Mouse (Mus musculus) liver, embryonic 12.5 days (tissue): ENCODE data around the gene Krt39. TPM values are rescaled to one million over a fixed set of nuclear protein-coding genes. Genes with fewer than 3 reads are reported as not detected.

Experiments
- ATAC-seq: fragments of 200-750 bp; cut with Nextera tagmentation; 2 replicates; pipeline ENCODE4 v1.8.0; 2017; ENCODE audit warnings: moderate number of reproducible peaks, mild to moderate bottlenecking, moderate library complexity
- H3K27ac ChIP-seq: fragments of 300-500 bp; sonication (generic); 2 replicates; pipeline ENCODE4 v1.5.1; 2016; ENCODE audit warnings: mild to moderate bottlenecking
- H3K27me3 ChIP-seq: fragments of 300-500 bp; sonication (generic); replicated peaks from 2 replicates; pipeline ENCODE4 v1.6.1; 2016; ENCODE audit warnings: mild to moderate bottlenecking, moderate library complexity
- H3K36me3 ChIP-seq: fragments of 300-500 bp; sonication (generic); 2 replicates; pipeline ENCODE4 v1.6.1; 2016; ENCODE audit warnings: mild to moderate bottlenecking, moderate library complexity
- H3K4me1 ChIP-seq: fragments of 300-500 bp; sonication (generic); 2 replicates; pipeline ENCODE4 v1.6.1; 2016
- H3K4me2 ChIP-seq: fragments of 300-500 bp; sonication (generic); 2 replicates; pipeline ENCODE4 v1.6.1; 2016; ENCODE audit warnings: mild to moderate bottlenecking, moderate library complexity
- H3K4me3 ChIP-seq: fragments of 300-500 bp; sonication (generic); 2 replicates; pipeline ENCODE4 v1.5.1; 2016; ENCODE audit warnings: mild to moderate bottlenecking, moderate library complexity
- H3K9ac ChIP-seq: fragments of 300-500 bp; sonication (generic); 2 replicates; pipeline ENCODE4 v1.6.1; 2016; ENCODE audit warnings: mild to moderate bottlenecking, moderate library complexity
- H3K9me3 ChIP-seq: fragments of 300-500 bp; sonication (generic); replicated peaks from 2 replicates; pipeline ENCODE4 v1.6.1; 2016; ENCODE audit warnings: mild to moderate bottlenecking, moderate library complexity
- WGBS: fragments of 180-500 bp; shearing (Covaris S2); methylation state at CpG from one replicate; pipeline ENCODE4 v1.1.7; 2016; ENCODE audit not compliant: insufficient replicate concordance; 5-methylcytosine and 5-hydroxymethylcytosine counted together
- polyA plus RNA-seq: library from polyadenylated mRNA; unstranded; fragments of >200 nt; fragmentation: Nextera tagmentation; extraction: Ambion mirVana; gene quantifications from 2 replicates; pipeline ENCODE4 v1.2.1, GENCODE M21; 2016

Krt39 gene
- polyA plus RNA-seq, 1 experiment from 2014 or later = not detected

DNA sequence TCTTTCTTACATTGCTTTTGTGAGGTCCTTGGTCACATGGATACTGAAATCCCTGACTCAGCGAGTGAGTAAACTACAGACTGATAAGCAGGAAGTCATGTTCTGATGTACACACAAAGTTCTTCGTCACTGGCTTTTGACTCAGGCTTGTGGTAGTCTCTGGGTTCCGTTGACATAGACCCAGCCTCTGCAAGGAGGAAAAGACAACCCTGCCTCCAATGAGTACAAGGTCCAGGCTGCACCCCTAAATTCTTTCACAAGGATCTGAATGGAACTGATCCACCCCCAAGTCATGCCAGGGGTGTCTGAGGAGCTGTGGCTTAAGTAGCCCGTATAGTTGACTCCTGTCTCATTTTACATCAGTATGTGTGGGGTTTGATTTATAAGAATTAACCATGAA, 24.7 kb downstream of the Krt39 start:
- H3K9ac ChIP-seq = no peak overlapping the region
- H3K4me3 ChIP-seq = no peak overlapping the region
- H3K36me3 ChIP-seq = no peaks in the 10 kb centered on the region
- no peaks in the 10 kb centered on the region for H3K27me3 ChIP-seq
- WGBS = 63% methylated on average over 4 of the region's 4 CpGs
- no peak for ATAC-seq
- H3K27ac ChIP-seq = no peak overlapping the region
- no peaks in the 10 kb centered on the region for H3K4me1 ChIP-seq
- no peaks in the 10 kb centered on the region for H3K9me3 ChIP-seq
- H3K4me2 ChIP-seq = no peak overlapping the region

DNA sequence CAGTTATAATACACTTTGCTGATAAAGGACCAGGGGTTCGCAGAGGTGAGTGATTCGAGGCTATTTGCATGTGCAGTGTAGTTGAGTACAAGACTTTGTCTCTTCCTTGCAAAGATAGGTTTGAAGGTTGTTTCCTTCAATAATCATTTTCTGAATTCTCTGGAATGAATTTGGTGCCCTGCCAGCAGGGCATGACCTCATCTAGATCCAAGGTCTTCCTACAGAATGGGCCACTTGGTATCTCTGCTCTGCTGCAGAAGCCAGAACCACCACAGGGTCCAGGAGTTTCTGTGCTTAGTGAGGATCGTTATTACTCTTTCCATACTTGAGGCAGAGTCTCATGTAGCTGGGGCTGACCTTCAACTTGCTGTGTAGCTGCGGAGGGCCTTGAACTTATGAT, 26.4 kb downstream of the Krt39 start:
- H3K27ac ChIP-seq = no peak overlapping the region
- H3K9ac ChIP-seq = no peak overlapping the region
- H3K36me3 ChIP-seq = no peaks in the 10 kb centered on the region
- H3K4me2 ChIP-seq = no peak overlapping the region
- H3K27me3 ChIP-seq = no peaks in the 10 kb centered on the region
- no peak for ATAC-seq
- no peak overlapping the region for H3K4me3 ChIP-seq
- 52% methylated on average over 4 of the region's 4 CpGs for WGBS
- H3K4me1 ChIP-seq = no peaks in the 10 kb centered on the region
- H3K9me3 ChIP-seq = no peaks in the 10 kb centered on the region

DNA sequence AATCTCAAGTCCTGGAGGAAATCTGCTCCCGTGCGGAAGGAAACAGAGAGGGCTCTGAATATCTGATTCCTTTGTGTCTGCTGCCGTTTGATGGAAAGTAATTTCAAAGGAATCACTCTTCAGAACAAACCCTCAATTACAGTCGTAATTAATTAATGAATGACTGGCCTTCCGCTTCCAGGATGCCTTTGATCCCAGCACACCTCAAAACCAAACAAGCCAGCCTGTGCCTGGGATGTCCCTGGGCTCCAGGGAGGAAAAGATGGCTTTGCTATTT, 27.6 kb downstream of the Krt39 start:
- Histone ChIP-seq H3K4me2 (no peak overlapping the region), H3K9ac (no peak overlapping the region), H3K36me3 (no peaks in the 10 kb centered on the region), H3K4me1 (no peaks in the 10 kb centered on the region), H3K4me3 (no peak overlapping the region), H3K27ac (no peak overlapping the region), H3K27me3 (no peaks in the 10 kb centered on the region), H3K9me3 (no peaks in the 10 kb centered on the region)
- no peak for ATAC-seq
- WGBS = 54% methylated on average over 5 of the region's 5 CpGs

DNA sequence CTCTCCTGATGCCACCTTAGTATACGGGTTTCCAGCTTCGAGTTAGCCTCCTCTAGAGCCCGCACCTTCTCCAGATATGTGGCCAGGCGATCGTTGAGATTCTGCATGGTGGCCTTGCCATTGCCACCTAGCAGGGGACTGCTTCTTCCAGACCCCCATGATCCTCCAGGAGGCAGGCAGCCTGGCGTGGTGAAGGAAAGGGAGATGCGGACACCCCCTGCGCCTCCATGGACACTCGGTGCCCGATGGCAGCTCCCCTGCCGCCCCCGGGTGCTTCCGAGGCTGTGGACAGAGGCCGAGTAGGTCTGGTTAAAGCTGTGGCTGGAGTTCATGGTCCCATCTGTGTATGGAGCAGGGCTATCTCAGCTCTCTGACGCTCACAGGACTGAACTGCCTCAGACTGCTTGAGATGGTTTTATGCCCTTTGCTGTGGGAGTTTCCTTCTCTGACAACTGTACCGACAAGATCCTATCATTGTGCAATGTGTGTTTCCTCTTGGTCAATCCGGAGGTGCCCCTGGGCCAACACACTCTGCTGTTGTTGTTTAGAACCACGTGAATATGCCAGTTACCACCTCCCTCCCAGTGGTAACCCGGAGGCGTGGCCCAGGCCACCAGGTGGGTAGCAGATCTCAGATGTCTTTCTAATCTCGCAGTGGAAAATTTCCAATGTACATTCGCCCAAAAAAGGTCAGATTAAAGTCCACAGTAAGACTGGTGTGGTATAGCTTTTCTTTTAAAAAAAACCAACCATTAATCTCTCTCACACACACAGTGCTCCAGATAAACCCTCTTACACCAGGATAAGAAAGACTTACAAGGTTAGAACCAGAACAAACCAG, 28.2 kb downstream of the Krt39 start, which contains the start of gene Krt23:
Gene Krt23 (minus strand): TSS at position 405 of the 841 bp plus-strand sequence.
- no peak for ATAC-seq
- H3K4me1 ChIP-seq = no peaks in the 10 kb centered on the region
- no peak within 1 kb of the TSS for H3K4me3 ChIP-seq
- H3K27me3 ChIP-seq = no peaks in the 10 kb centered on the region
- H3K9ac ChIP-seq = no peak within 1 kb of the TSS
- 66% methylated on average over 22 of the region's 22 CpGs for WGBS
- no peak within 1 kb of the TSS for H3K4me2 ChIP-seq
- no peaks in the 10 kb centered on the region for H3K9me3 ChIP-seq
- H3K36me3 ChIP-seq = no peaks in the 10 kb centered on the region
- no peak within 1 kb of the TSS for H3K27ac ChIP-seq

DNA sequence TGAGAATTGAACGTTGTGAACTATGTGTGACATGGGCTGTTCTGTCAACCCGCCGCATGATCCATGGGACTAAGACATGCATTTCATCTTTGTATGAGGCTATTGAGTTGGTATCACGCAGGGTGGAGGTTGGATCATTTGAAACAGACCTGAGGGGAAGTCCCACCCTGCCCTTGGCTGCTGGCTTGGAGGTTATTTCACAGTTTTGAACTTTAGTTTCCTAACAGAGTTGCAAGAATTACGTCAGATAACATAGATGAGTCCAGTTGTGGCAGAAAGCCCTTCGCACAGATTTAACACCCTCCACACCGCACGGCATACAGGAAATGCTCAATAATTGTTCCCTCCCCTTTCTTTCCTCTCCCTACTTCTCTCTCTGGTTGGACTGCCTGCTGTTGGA, 30.1 kb downstream of the Krt39 start:
- no peak for ATAC-seq
- no peaks in the 10 kb centered on the region for H3K36me3 ChIP-seq
- no peak overlapping the region for H3K27ac ChIP-seq
- H3K4me1 ChIP-seq = no peaks in the 10 kb centered on the region
- no peak overlapping the region for H3K4me3 ChIP-seq
- H3K4me2 ChIP-seq = no peak overlapping the region
- no peaks in the 10 kb centered on the region for H3K27me3 ChIP-seq
- WGBS = 70% methylated on average over 8 of the region's 8 CpGs
- H3K9ac ChIP-seq = no peak overlapping the region
- H3K9me3 ChIP-seq = no peaks in the 10 kb centered on the region

DNA sequence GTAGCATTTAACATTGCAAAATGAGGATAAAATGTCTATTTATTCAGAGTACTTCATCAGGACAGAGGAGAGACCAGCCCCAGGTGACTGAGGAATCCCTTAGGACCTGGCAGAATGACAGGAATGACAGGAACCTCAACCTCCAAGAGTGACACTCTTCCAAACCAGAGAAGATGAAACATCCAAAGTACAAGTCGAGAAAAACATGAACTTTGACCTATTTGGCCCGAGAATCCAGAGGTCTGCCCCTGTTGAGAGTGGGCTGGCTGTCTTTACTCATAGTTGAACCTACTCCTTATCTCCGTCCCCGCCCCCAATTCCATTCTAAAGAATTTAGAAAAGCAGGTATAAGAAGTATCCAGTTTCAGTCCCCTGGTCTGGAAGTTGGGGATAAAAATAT, 30.5 kb downstream of the Krt39 start:
- Histone ChIP-seq H3K4me3 (no peak overlapping the region), H3K27me3 (no peaks in the 10 kb centered on the region), H3K4me1 (no peaks in the 10 kb centered on the region), H3K36me3 (no peaks in the 10 kb centered on the region), H3K4me2 (no peak overlapping the region), H3K9ac (no peak overlapping the region), H3K27ac (no peak overlapping the region), H3K9me3 (no peaks in the 10 kb centered on the region)
- WGBS = 54% methylated on average over 4 of the region's 4 CpGs
- ATAC-seq = no peak

DNA sequence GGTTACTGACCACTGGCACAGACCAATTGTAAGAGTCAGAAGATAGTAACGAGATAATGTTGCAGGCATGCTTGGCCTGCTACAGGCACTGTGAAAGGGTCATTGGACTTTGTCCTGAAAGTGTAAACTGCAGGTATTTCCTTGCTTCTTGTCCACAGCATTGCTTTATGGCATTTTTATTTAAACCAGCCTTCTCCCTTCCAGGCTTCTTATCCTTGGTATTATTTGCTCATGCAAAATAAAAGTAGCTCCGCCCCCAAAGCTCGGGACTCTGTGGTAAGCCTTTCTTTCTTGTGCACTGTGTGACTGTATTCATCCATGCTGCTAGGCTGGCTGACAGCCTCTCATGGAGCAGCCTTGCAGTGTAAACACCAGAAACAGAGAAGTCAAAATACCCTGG, 31.9 kb downstream of the Krt39 start:
- ATAC-seq = no peak
- Histone ChIP-seq H3K4me3 (no peak overlapping the region), H3K4me2 (no peak overlapping the region), H3K27me3 (no peaks in the 10 kb centered on the region), H3K36me3 (no peaks in the 10 kb centered on the region), H3K9me3 (no peaks in the 10 kb centered on the region), H3K4me1 (no peaks in the 10 kb centered on the region), H3K9ac (no peak overlapping the region), H3K27ac (no peak overlapping the region)
- 57% methylated on average over 3 of the region's 3 CpGs for WGBS

DNA sequence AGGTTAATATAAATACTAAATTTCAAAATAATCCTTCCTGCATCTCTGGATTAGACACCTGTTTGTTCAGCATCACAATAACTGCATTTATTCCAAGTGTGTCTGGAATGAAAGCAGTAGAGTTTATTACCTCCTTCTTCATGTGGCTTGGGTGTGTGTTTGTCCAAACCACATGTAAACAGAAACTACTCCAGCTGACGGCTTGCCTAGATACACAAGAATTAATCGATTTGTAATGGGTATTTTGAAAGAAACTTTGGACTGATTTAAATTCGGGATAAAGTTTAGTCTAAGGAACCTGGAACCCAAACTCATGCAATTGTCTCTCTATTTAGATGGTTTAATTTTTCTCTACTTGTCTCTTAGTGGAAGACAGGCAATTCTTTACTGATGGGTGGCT, 46.2 kb downstream of the Krt39 start:
- WGBS = 61% methylated on average over 3 of the region's 3 CpGs
- no peak overlapping the region for H3K27ac ChIP-seq
- H3K9ac ChIP-seq = no peak overlapping the region
- H3K9me3 ChIP-seq = no peaks in the 10 kb centered on the region
- H3K36me3 ChIP-seq = no peaks in the 10 kb centered on the region
- no peak overlapping the region for H3K4me2 ChIP-seq
- H3K4me1 ChIP-seq = no peaks in the 10 kb centered on the region
- ATAC-seq = no peak
- H3K4me3 ChIP-seq = no peak overlapping the region
- H3K27me3 ChIP-seq = no peaks in the 10 kb centered on the region

DNA sequence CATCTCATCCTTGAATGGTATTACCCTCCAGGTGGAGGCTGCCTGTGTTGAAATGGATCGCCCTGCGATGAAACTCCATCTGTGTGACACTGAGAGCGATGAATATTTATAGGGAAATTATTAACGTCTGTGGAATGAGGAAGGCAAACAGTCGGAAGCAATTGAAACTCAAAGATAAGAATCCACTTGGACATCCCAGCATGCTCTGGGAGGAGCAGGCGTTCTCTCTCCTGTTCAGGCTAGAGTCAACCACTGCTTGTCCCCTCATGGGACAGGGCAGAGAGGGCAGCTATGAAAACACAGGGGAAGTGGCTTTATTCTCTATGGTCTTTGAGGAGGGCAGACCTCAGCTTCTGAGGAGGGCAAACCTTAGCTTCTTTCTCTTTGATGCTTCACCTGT, 47.7 kb downstream of the Krt39 start:
- Histone ChIP-seq H3K27ac (no peak overlapping the region), H3K36me3 (no peaks in the 10 kb centered on the region), H3K9ac (no peak overlapping the region), H3K4me3 (no peak overlapping the region), H3K27me3 (no peaks in the 10 kb centered on the region), H3K4me1 (no peaks in the 10 kb centered on the region), H3K9me3 (no peaks in the 10 kb centered on the region), H3K4me2 (no peak overlapping the region)
- no peak for ATAC-seq
- WGBS = 65% methylated on average over 6 of the region's 6 CpGs

DNA sequence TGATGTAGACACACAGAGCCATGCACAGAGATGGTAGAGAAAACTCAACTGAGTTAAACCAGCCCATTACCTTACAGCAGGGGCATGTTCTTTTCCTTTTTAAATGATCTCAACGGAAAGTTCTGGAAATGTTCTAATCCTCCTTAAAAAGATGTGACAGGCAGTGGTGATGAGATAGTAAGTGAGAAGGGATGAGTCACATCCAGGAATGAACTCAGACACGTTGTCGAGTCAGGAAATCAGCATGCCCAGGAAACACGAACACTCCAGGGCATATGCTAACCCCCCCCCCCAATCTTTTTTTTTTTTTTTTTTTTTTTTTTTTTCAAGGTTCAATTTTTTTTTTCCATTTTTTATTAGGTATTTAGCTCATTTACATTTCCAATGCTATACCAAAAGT, 48.7 kb downstream of the Krt39 start:
- H3K36me3 ChIP-seq = no peaks in the 10 kb centered on the region
- H3K9ac ChIP-seq = no peak overlapping the region
- WGBS = 55% methylated on average over 4 of the region's 4 CpGs
- no peaks in the 10 kb centered on the region for H3K9me3 ChIP-seq
- ATAC-seq = no peak
- no peaks in the 10 kb centered on the region for H3K4me1 ChIP-seq
- H3K4me3 ChIP-seq = no peak overlapping the region
- no peak overlapping the region for H3K4me2 ChIP-seq
- H3K27me3 ChIP-seq = no peaks in the 10 kb centered on the region
- H3K27ac ChIP-seq = no peak overlapping the region

DNA sequence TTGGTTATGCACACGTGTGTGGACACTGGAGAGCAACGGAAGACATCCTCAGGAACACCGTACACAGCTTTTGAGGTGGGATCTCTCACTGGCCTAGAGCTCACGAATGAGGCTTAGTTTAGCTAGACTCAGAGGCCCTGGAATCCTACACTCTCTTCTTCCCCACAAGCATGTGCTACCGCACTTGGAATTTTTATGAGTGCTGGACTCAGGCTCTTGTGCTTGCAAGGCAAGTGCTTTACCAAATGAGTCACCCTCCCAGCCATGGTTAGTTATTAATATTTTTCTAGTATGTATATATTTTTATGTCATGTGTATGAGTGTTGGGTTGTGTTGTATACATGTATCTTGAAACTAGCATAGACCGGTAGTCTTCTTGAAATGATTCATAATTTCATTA, 49.2 kb downstream of the Krt39 start:
- WGBS = 82% methylated on average over 6 of the region's 6 CpGs
- Histone ChIP-seq H3K9ac (no peak overlapping the region), H3K4me2 (no peak overlapping the region), H3K36me3 (no peaks in the 10 kb centered on the region), H3K4me1 (no peaks in the 10 kb centered on the region), H3K4me3 (no peak overlapping the region), H3K9me3 (no peaks in the 10 kb centered on the region), H3K27ac (no peak overlapping the region), H3K27me3 (no peaks in the 10 kb centered on the region)
- no peak for ATAC-seq

DNA sequence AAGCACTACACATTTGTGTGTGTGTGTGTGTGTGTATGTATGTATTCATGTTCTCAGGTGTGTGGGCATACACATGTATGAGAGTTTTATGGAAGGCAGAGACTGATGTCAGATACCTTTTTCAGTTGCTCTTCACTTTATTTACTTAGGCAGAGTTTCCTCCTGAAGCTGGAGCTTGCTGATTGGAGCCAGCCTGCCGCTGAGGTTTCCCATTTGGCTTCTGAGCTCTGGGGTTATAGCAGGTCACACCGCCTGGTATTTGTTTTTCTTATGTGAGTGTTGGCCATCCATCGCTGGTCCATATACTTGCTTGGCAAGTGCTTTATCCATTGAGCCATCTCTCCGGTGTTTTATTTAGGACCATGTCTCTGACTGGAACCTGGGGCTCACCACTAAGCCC, 51.9 kb downstream of the Krt39 start:
- Histone ChIP-seq H3K27ac (no peak overlapping the region), H3K4me2 (no peak overlapping the region), H3K4me1 (no peaks in the 10 kb centered on the region), H3K9ac (no peak overlapping the region), H3K9me3 (no peaks in the 10 kb centered on the region), H3K27me3 (no peaks in the 10 kb centered on the region), H3K36me3 (no peaks in the 10 kb centered on the region), H3K4me3 (no peak overlapping the region)
- ATAC-seq = no peak
- 71% methylated on average over 4 of the region's 4 CpGs for WGBS

DNA sequence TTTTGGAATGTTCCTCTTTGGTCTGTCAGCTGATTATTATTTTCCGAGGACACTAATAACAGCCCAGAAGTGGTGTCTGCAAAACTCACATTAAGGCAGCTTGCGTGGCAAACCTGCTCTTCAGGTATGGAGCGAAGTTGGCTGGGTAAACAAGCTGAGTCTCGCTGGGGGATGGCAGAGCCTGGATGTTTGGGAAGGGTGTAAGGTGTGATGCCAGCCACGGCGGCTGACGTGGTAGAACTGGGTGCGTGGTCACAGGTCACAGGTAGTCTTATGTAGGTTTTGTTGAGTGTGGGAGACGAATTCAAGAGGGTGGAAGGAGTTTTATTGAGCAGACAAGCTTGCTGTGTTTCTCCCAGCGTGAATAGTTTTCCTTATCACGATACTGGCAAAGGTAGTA, 52.6 kb downstream of the Krt39 start:
- 66% methylated on average over 11 of the region's 11 CpGs for WGBS
- Histone ChIP-seq H3K4me1 (no peaks in the 10 kb centered on the region), H3K27me3 (no peaks in the 10 kb centered on the region), H3K9me3 (no peaks in the 10 kb centered on the region), H3K4me3 (no peak overlapping the region), H3K36me3 (no peaks in the 10 kb centered on the region), H3K27ac (no peak overlapping the region), H3K4me2 (no peak overlapping the region), H3K9ac (no peak overlapping the region)
- ATAC-seq = no peak
